Mouse (Mus musculus): ENCODE results near the gene Lyrm1. TPM values are rescaled to one million over a fixed set of nuclear protein-coding genes. Genes with fewer than 3 reads are reported as not detected.

The Lyrm1 gene
- polyA plus RNA-seq, 1 experiment from 2014 or later, result 9.5 TPM

GRCm38 (mm10) chr7:119892742-119893141 lies 2.9 kb upstream of the Lyrm1 start:
- WGBS, result 82% methylated on average over 4 of the region's 4 CpGs
- H3K4me1 ChIP-seq (replicated peaks), result 0 out of 2 replicates have a peak, but pooled peaks cover 5% of the 10 kb centered on the region
- H3K4me3 ChIP-seq (replicated peaks), result no peak overlapping the region
- H3K27ac ChIP-seq, result no peak overlapping the region
- no peak for ATAC-seq
- H3K36me3 ChIP-seq, result no peaks in the 10 kb centered on the region
- no peak overlapping the region for H3K9ac ChIP-seq
- H3K4me2 ChIP-seq (replicated peaks), result no peak overlapping the region
- no peaks in the 10 kb centered on the region for H3K27me3 ChIP-seq (replicated peaks)
- H3K9me3 ChIP-seq, result no peaks in the 10 kb centered on the region

- H3K9me3 ChIP-seq, result no peaks in the 10 kb centered on the region
- H3K4me1 ChIP-seq (replicated peaks), result 0 out of 2 replicates have a peak, but pooled peaks cover 5% of the 10 kb centered on the region
- H3K27me3 ChIP-seq (replicated peaks), result no peaks in the 10 kb centered on the region
- H3K27ac ChIP-seq, result peak overlapping the region; percentile 77
- peak overlapping the region; percentile 74 for H3K4me2 ChIP-seq (replicated peaks)
- under 1% methylated on average over 15 of the region's 15 CpGs for WGBS
- H3K9ac ChIP-seq, result peak overlapping the region; percentile 86
- ATAC-seq, result peak; percentile 56
- H3K4me3 ChIP-seq (replicated peaks), result peak overlapping the region; percentile 70
- H3K36me3 ChIP-seq, result no peaks in the 10 kb centered on the region
Observed at GRCm38 (mm10) chr7:119894818-119895544, 680 bp upstream of the Lyrm1 start.

DNA sequence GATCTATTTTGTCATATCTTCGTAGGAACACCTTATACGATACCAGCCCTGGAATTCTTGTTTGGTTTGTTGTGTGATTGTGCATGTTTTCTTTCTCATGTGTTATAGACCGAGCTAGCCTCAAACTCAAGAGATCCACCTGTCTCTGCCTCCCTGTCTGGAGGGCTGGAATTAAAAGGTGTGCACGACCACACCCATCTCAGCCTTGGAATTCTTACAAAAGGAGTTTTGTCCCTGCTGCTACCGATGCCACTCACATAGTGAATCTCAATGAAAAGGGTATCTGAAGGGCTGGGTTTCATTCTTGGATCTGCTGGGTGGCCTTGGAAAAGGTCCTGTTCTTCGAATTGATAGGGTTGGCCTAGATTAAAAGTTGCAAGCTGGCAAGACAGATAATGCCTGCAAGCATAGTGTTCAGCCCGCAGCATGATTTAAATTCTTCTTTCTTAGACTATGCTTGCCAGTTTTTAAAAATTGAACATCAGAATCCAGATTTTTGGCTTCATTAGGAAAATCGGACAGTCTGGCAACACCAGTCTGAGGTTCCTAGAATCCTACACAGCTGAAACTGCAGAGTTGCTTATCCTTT lies 2.0 kb downstream of the Lyrm1 start:
- no peak overlapping the region for H3K4me3 ChIP-seq (replicated peaks)
- H3K4me2 ChIP-seq (replicated peaks), result no peak overlapping the region
- H3K36me3 ChIP-seq, result no peaks in the 10 kb centered on the region
- WGBS, result 88% methylated on average over 8 of the region's 8 CpGs
- no peak overlapping the region for H3K9ac ChIP-seq
- H3K27ac ChIP-seq, result no peak overlapping the region
- no peaks in the 10 kb centered on the region for H3K9me3 ChIP-seq
- no peaks in the 10 kb centered on the region for H3K27me3 ChIP-seq (replicated peaks)
- 0 out of 2 replicates have a peak, but pooled peaks cover 4% of the 10 kb centered on the region for H3K4me1 ChIP-seq (replicated peaks)
- no peak for ATAC-seq

DNA sequence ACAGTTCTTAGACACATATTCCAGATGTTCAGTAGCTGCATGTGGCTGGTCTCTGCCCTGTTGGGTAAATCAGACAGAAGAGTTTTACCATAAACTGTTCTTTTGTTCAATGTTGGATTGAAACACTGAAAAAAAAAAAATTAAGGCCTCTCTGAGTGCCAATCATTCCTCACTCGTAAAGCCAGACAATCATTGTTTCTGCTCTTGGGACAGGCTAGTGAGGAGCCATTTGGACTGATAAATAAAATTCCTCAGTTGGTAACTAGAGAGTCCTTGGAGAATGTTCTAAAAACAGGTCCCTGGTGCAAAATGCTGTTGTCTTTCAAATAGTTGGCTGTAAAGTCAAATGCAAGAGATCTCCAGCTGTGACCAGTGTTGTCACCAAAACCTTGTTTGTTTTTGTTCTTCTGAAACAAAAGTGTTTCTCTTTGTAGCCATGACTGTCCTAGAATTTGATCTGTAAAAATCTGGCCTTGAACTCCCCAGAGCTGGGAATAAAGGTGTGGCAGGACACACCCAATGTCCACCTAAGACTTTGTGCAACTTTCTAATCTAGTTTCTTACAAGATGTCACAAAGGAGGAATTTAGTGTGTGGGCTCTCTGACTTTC lies 2.7 kb downstream of the Lyrm1 start:
- Histone ChIP-seq H3K27me3 (replicated peaks) (no peaks in the 10 kb centered on the region), H3K27ac (no peak overlapping the region), H3K36me3 (no peaks in the 10 kb centered on the region), H3K4me1 (replicated peaks) (0 out of 2 replicates have a peak, but pooled peaks cover 3% of the 10 kb centered on the region), H3K9me3 (no peaks in the 10 kb centered on the region), H3K4me2 (replicated peaks) (no peak overlapping the region), H3K9ac (no peak overlapping the region), H3K4me3 (replicated peaks) (no peak overlapping the region)
- WGBS, result 73% methylated on average over 1 of the region's 1 CpGs
- ATAC-seq, result no peak

- Histone ChIP-seq H3K36me3 (no peaks in the 10 kb centered on the region), H3K4me3 (replicated peaks) (no peak overlapping the region), H3K27ac (no peak overlapping the region), H3K9me3 (no peaks in the 10 kb centered on the region), H3K27me3 (replicated peaks) (no peaks in the 10 kb centered on the region), H3K9ac (no peak overlapping the region), H3K4me2 (replicated peaks) (no peak overlapping the region), H3K4me1 (replicated peaks) (0 out of 2 replicates have a peak, but pooled peaks cover under 1% of the 10 kb centered on the region)
- 55% methylated on average over 3 of the region's 3 CpGs for WGBS
- ATAC-seq, result no peak
Observed at GRCm38 (mm10) chr7:119899386-119900057, 3.9 kb downstream of the Lyrm1 start.

GRCm38 (mm10) chr7:119906523-119907215 lies 11.0 kb downstream of the Lyrm1 start:
- no peak for ATAC-seq
- H3K9ac ChIP-seq, result no peak overlapping the region
- H3K27me3 ChIP-seq (replicated peaks), result no peaks in the 10 kb centered on the region
- no peaks in the 10 kb centered on the region for H3K4me1 ChIP-seq (replicated peaks)
- 90% methylated on average over 3 of the region's 3 CpGs for WGBS
- H3K4me2 ChIP-seq (replicated peaks), result no peak overlapping the region
- no peak overlapping the region for H3K4me3 ChIP-seq (replicated peaks)
- H3K27ac ChIP-seq, result no peak overlapping the region
- H3K9me3 ChIP-seq, result no peaks in the 10 kb centered on the region
- no peaks in the 10 kb centered on the region for H3K36me3 ChIP-seq

DNA sequence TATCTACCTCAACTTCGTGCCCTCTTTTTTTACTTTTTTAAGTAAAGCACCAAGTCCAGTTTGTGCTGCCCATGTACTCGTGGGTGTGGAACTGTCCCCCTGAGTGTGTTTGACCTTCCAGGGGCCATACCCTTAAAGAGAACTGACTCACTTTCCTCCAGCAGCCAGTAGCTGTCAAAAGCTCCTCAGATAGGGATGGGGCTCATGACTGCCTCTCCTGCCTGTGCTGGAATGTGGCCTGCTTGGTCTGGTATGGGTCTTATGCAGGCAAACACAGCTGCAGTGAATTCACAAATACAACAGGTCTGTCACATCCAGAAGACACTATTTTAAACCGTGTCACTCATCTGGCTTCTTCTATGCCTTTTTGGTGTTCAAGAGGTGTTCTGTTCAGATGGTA lies 16.1 kb downstream of the Lyrm1 start:
- WGBS, result 67% methylated on average over 3 of the region's 3 CpGs
- no peaks in the 10 kb centered on the region for H3K9me3 ChIP-seq
- H3K36me3 ChIP-seq, result no peaks in the 10 kb centered on the region
- H3K27me3 ChIP-seq (replicated peaks), result no peaks in the 10 kb centered on the region
- no peak overlapping the region for H3K4me2 ChIP-seq (replicated peaks)
- H3K4me3 ChIP-seq (replicated peaks), result no peak overlapping the region
- H3K9ac ChIP-seq, result no peak overlapping the region
- no peaks in the 10 kb centered on the region for H3K4me1 ChIP-seq (replicated peaks)
- ATAC-seq, result no peak
- H3K27ac ChIP-seq, result no peak overlapping the region

GRCm38 (mm10) chr7:119920457-119920856 lies 24.8 kb downstream of the Lyrm1 start:
- no peaks in the 10 kb centered on the region for H3K36me3 ChIP-seq
- H3K9me3 ChIP-seq, result no peaks in the 10 kb centered on the region
- 44% methylated on average over 2 of the region's 2 CpGs for WGBS
- no peak for ATAC-seq
- H3K9ac ChIP-seq, result no peak overlapping the region
- no peak overlapping the region for H3K4me2 ChIP-seq (replicated peaks)
- H3K27me3 ChIP-seq (replicated peaks), result no peaks in the 10 kb centered on the region
- H3K4me3 ChIP-seq (replicated peaks), result no peak overlapping the region
- no peaks in the 10 kb centered on the region for H3K4me1 ChIP-seq (replicated peaks)
- no peak overlapping the region for H3K27ac ChIP-seq

DNA sequence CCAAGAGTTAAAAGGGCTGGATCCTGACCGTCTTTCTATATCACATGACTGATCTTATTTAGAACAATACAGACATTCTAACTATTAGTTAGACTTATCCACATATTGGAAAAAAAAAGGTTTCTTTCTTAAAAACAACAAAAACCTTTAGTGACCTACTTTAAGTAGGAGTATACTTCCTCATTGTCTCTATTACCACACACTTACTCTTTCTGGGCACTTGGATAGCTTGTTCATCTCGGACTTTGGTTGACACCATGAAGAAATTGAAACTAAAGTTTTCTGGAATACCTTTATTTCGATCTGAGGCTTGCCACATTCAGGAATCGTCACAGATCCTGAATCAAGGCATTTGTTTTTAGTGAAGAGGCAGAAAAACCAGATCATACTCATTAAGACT lies 25.4 kb downstream of the Lyrm1 start:
- no peak for ATAC-seq
- H3K27me3 ChIP-seq (replicated peaks), result no peaks in the 10 kb centered on the region
- WGBS, result 76% methylated on average over 4 of the region's 4 CpGs

GRCm38 (mm10) chr7:119928783-119929440 lies 33.3 kb downstream of the Lyrm1 start:
- H3K27me3 ChIP-seq (replicated peaks), result no peaks in the 10 kb centered on the region
- WGBS, result 52% methylated on average over 2 of the region's 2 CpGs
- H3K36me3 ChIP-seq, result no peaks in the 10 kb centered on the region
- no peak for ATAC-seq
- H3K9ac ChIP-seq, result no peak overlapping the region
- H3K4me1 ChIP-seq (replicated peaks), result no peaks in the 10 kb centered on the region
- H3K4me2 ChIP-seq (replicated peaks), result no peak overlapping the region
- no peak overlapping the region for H3K4me3 ChIP-seq (replicated peaks)
- no peak overlapping the region for H3K27ac ChIP-seq
- no peaks in the 10 kb centered on the region for H3K9me3 ChIP-seq

More for the DNA sequence above, 25.4 kb downstream of the Lyrm1 start:
- Histone ChIP-seq H3K4me2 (replicated peaks) (no peak overlapping the region), H3K27ac (no peak overlapping the region), H3K4me3 (replicated peaks) (no peak overlapping the region), H3K36me3 (no peaks in the 10 kb centered on the region), H3K9me3 (no peaks in the 10 kb centered on the region), H3K4me1 (replicated peaks) (no peaks in the 10 kb centered on the region), H3K9ac (no peak overlapping the region)

- Histone ChIP-seq H3K4me3 (replicated peaks) (no peak overlapping the region), H3K4me2 (replicated peaks) (no peak overlapping the region), H3K9ac (no peak overlapping the region), H3K4me1 (replicated peaks) (no peaks in the 10 kb centered on the region), H3K27me3 (replicated peaks) (no peaks in the 10 kb centered on the region), H3K36me3 (no peaks in the 10 kb centered on the region), H3K9me3 (no peaks in the 10 kb centered on the region), H3K27ac (no peak overlapping the region)
- no peak for ATAC-seq
Observed at GRCm38 (mm10) chr7:119936321-119936720, 40.7 kb downstream of the Lyrm1 start.

Measured in intestine, embryonic 15.5 days (tissue).